Mouse (Mus musculus) forebrain, embryonic 15.5 days (tissue): ENCODE measurements around the gene Akap7. TPM values are rescaled to one million over a fixed set of nuclear protein-coding genes. Genes with fewer than 3 reads are reported as not detected.

Source experiments
- ATAC-seq: fragments of 200-750 bp; cut with Nextera tagmentation; replicated peaks from 2 replicates; pipeline ENCODE4 v1.8.0; 2017; ENCODE audit warnings: mild to moderate bottlenecking, moderate TSS enrichment, moderate library complexity
- H3K27ac ChIP-seq: fragments of 300-500 bp; sonication (generic); replicated peaks from 2 replicates; pipeline ENCODE4 v1.5.1; 2015; ENCODE audit warnings: mild to moderate bottlenecking, inconsistent platforms
- H3K27me3 ChIP-seq: fragments of 300-500 bp; sonication (generic); 2 replicates; pipeline ENCODE4 v1.6.1; 2015; ENCODE audit warnings: inconsistent platforms
- H3K36me3 ChIP-seq: fragments of 300-500 bp; sonication (generic); 2 replicates; pipeline ENCODE4 v1.6.1; 2015; ENCODE audit warnings: mild to moderate bottlenecking, inconsistent platforms
- H3K4me1 ChIP-seq: fragments of 300-500 bp; sonication (generic); 2 replicates; pipeline ENCODE4 v1.6.1; 2015; ENCODE audit warnings: inconsistent platforms
- H3K4me2 ChIP-seq: fragments of 300-500 bp; sonication (generic); replicated peaks from 2 replicates; pipeline ENCODE4 v1.6.1; 2015; ENCODE audit warnings: mild to moderate bottlenecking, inconsistent platforms
- H3K4me3 ChIP-seq: fragments of 300-500 bp; sonication (generic); 2 replicates; pipeline ENCODE4 v1.5.1; 2015; ENCODE audit warnings: mild to moderate bottlenecking, inconsistent platforms
- H3K9ac ChIP-seq: fragments of 300-500 bp; sonication (generic); replicated peaks from 2 replicates; pipeline ENCODE4 v1.6.1; 2015; ENCODE audit warnings: mild to moderate bottlenecking, inconsistent platforms
- H3K9me3 ChIP-seq: fragments of 300-500 bp; sonication (generic); 2 replicates; pipeline ENCODE4 v1.6.1; 2016; ENCODE audit warnings: inconsistent platforms
- WGBS: fragments of 180-500 bp; shearing (Covaris S2); methylation state at CpG from one replicate; pipeline ENCODE4 v1.1.7; 2015; ENCODE audit warnings: mixed read lengths; 5-methylcytosine and 5-hydroxymethylcytosine counted together
- polyA plus RNA-seq: library from polyadenylated mRNA; unstranded; fragments of >200 nt; fragmentation: Nextera tagmentation; extraction: Ambion mirVana; gene quantifications from 2 replicates; pipeline ENCODE4 v1.2.1, GENCODE M21; 2015

The Akap7 gene
- polyA plus RNA-seq, 1 experiment from 2014 or later = 28.3 TPM

DNA sequence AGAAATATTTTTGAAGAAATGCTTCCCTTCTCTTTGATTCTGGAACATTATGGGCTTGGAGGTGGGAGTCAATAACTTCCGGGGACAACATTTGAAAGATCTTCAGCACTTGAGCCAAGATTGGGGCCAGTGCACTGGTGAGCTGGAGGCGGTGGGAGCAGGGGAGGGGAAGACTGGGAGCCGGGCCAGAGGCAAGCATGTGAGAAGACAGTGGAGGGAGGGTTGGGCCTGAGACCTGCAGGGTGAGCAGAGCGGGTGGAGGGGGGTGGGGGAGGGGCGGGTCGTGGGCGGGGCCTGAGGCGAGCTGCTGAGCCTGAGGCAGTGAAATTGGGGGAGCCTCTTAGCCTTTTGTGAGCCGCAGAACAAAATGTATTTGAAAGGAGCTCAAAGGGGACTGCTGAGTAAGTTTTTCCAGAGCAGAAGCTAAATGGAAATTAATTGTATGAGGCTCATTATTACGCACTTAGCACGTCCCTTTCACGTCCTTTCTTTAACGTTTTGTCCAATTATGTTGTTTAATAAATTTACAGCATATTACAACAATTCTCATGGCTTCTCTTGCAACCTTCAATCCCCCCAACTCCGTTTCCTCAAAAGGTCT is 167.4 kb downstream of the Akap7 start:
- H3K27me3 ChIP-seq = no peaks in the 10 kb centered on the region
- H3K4me2 ChIP-seq = no peak overlapping the region
- H3K4me1 ChIP-seq = peaks cover 9% of the 10 kb centered on the region; the same call in 1 of the 2 replicates
- H3K27ac ChIP-seq = peak overlapping the region; percentile 6; the same call in 1 of the 2 replicates
- H3K36me3 ChIP-seq = no peaks in the 10 kb centered on the region
- H3K4me3 ChIP-seq = no peak overlapping the region
- WGBS = 5% methylated on average over 14 of the region's 14 CpGs
- H3K9me3 ChIP-seq = no peaks in the 10 kb centered on the region
- no peak overlapping the region for H3K9ac ChIP-seq
- peak; percentile 95 for ATAC-seq

DNA sequence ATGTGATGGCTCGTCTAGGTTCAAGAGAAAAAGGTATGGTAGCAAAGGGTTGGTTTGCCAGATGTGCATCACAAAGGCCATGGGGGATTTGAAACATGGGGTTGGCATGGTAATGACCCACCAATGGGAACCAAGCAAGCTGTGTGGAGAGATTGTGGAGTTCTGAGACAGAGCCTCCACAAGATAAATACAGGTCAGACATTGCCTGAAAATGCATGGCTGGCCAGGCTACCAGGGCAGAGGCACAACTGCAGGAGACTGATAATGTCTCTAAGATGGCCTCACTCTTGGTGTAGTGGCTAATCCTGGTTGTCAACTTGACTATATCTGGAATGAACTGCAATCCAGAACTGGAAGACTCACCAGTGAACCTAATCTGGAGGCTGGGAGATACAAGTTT is 174.1 kb downstream of the Akap7 start:
- Histone ChIP-seq H3K27ac (no peak overlapping the region), H3K4me3 (no peak overlapping the region), H3K9me3 (no peaks in the 10 kb centered on the region), H3K4me2 (no peak overlapping the region), H3K27me3 (no peaks in the 10 kb centered on the region), H3K9ac (no peak overlapping the region), H3K36me3 (no peaks in the 10 kb centered on the region), H3K4me1 (no peaks in the 10 kb centered on the region)
- ATAC-seq = no peak
- 94% methylated on average over 1 of the region's 1 CpGs for WGBS

DNA sequence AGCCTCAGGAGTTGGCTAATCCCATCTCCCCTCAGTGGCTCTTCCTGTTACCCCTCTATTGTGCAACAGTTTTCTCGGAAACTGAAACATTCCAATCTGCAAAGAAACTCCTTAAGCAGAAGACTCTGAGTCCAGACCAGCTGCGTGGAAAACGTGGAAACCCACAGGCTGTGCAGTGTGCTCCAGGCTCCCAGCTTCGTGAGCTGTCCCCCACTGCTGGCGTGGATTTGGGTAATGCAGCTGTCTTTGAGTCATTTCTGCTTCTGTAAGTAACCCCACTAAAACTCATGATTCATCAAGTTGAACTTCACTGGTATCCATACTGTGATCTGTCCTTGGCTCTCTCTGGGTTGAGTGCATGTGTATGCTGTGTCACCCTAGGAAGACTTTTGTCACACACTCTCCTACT is 179.2 kb downstream of the Akap7 start:
- no peak for ATAC-seq
- no peak overlapping the region for H3K4me2 ChIP-seq
- WGBS = 84% methylated on average over 5 of the region's 5 CpGs
- no peak overlapping the region for H3K4me3 ChIP-seq
- no peak overlapping the region for H3K27ac ChIP-seq
- H3K9me3 ChIP-seq = no peaks in the 10 kb centered on the region
- no peak overlapping the region for H3K9ac ChIP-seq
- H3K4me1 ChIP-seq = no peaks in the 10 kb centered on the region
- H3K36me3 ChIP-seq = no peaks in the 10 kb centered on the region
- H3K27me3 ChIP-seq = no peaks in the 10 kb centered on the region

DNA sequence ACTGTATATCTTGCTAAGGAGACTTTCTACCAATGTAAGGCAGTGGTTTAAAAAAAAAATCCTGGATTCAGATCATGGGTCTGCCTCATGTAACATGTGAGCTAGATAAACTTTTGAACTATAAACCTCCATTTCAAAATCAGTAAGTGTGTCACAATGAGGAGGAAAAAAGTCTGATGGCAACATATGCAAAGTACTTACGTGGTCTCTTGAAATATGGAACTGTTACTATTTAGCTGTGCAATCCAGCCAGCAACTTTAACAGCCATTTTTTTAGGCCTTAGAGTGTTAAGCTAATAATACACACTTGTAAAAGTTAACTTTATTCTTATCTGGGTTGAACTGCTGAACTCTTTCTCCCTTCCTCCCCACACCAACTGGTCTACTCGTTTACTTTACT is 181.6 kb downstream of the Akap7 start:
- H3K4me2 ChIP-seq = no peak overlapping the region
- H3K9me3 ChIP-seq = no peaks in the 10 kb centered on the region
- WGBS = 91% methylated on average over 2 of the region's 2 CpGs
- H3K36me3 ChIP-seq = no peaks in the 10 kb centered on the region
- H3K4me3 ChIP-seq = no peak overlapping the region
- no peak for ATAC-seq
- no peak overlapping the region for H3K9ac ChIP-seq
- no peak overlapping the region for H3K27ac ChIP-seq
- H3K27me3 ChIP-seq = no peaks in the 10 kb centered on the region
- no peaks in the 10 kb centered on the region for H3K4me1 ChIP-seq

DNA sequence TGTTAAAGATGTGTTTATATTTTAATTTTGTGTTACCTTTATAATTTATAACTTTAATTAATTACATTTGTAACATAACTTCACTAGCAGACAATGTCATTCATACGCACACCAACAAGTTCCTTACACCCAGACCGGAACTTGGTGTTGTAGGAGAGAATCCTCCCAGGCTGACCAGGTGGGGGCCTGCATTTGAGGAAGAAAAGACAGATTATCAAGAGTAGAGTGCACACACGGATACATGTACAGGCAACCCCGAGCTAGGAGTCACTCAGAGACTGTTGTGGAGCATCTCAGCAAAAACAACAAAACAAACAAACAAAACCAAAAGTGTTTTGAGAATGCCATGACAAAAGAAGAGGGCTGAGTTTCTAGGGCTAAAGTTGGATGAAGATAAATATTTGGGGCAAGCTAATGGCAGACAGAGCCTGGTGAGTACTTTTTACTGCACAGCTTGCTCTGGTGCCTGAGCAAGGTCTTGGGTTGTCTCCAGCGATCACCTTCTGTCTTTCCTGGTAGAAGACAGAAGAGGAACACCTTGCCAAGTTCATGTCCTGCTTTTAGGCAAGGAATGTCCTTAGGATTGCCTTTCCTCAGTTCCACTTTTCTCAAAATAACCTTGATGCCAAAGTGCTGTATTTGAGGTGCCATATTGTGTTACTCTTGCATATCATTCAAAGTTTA is 186.7 kb downstream of the Akap7 start:
- no peak overlapping the region for H3K4me3 ChIP-seq
- H3K9me3 ChIP-seq = no peaks in the 10 kb centered on the region
- H3K4me2 ChIP-seq = no peak overlapping the region
- H3K9ac ChIP-seq = no peak overlapping the region
- H3K27ac ChIP-seq = no peak overlapping the region
- 93% methylated on average over 5 of the region's 5 CpGs for WGBS
- no peaks in the 10 kb centered on the region for H3K27me3 ChIP-seq
- H3K36me3 ChIP-seq = no peaks in the 10 kb centered on the region
- no peaks in the 10 kb centered on the region for H3K4me1 ChIP-seq
- ATAC-seq = no peak

Other genes with a start within 250 kb of the Akap7 start
- 20.7 and 21.8 TPM in 2 replicates for gene Epb41l2, start 51.9 kb upstream of the Akap7 start, polyA plus RNA-seq
- not detected in 2 replicates for gene Smlr1, start 228.4 kb upstream of the Akap7 start, polyA plus RNA-seq